Comparison of ENCODE assay signal across 9 mouse cellular contexts in the genomic region with DNA sequence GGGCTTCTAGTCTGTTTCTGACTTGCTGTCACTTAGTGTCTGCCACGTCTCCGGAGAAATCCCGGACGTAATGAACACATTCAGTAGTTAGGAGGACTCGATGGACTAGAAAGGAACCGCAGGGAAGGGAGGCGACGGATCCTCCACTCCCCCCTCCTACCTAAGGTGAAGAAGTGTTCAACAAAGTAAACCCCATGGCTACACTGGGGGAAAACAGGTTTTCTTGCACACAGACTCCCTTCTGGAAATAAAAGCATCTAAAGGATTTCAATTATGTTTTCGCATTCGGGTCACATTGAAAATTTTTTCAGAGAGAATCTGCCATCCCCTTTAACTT. TPM values are rescaled to one million over a fixed set of nuclear protein-coding genes. Genes with fewer than 3 reads are reported as not detected.
DNase-seq lines count a peak whose midpoint lies in the region; ATAC-seq and TF ChIP-seq lines count a peak whose summit lies in the region.
"Had no signal": no experiment of that assay in that cellular context is flagged by ENCODE, and none has a peak within 500 bp of the region (broad histone marks: within the 10 kb centered on the region; RNA-seq: fewer than 3 reads in every experiment).

No protein-coding gene starts in this region.

- H3K27me3 ChIP-seq in CH12.LX (replicated peaks): no peaks in the 10 kb centered on the region
- H3K27me3 ChIP-seq in forebrain, postnatal 0 days (ENCODE audit: insufficient read depth, low read length): no peaks in the 10 kb centered on the region

- no peak for TF ChIP-seq CTCF in CH12.LX (conservative IDR thresholded peaks at IDR 0.05 in 1 of 2, IDR thresholded peaks at IDR 0.05 in 1 of 2; ENCODE audit: low read depth in 2 of 2, low read length in 2 of 2)
- no peak for TF ChIP-seq CTCF in forebrain, postnatal 0 days (IDR thresholded peaks at IDR 0.05; ENCODE audit: low read depth)

- H3K4me1 ChIP-seq in CH12.LX (ENCODE audit: control insufficient read depth in 1 of 2, insufficient read depth in 2 of 2): peaks cover 14 to 52% of the 10 kb centered on the region in 2 experiments
- peaks cover 9% of the 10 kb centered on the region for H3K4me1 ChIP-seq in forebrain, postnatal 0 days (ENCODE audit: insufficient read depth)

- peak; percentile 56 for ATAC-seq in frontal cortex, adult (ENCODE audit: low TSS enrichment)
- peak; percentile 38 for ATAC-seq in forebrain, postnatal 0 days
- peak; percentile 17 for ATAC-seq in megakaryocyte, adult 5-6 weeks (ENCODE audit: poor library complexity, severe bottlenecking)

- TF ChIP-seq RAD21 in CH12.LX (IDR thresholded peaks at IDR 0.05; ENCODE audit: low read depth, low read length): no peak

- 12% methylated on average over 10 of the region's 10 CpGs for WGBS in forebrain, postnatal 0 days

- peak overlapping the region; percentile 63; the same call in 1 of the 2 replicates for H3K4me2 ChIP-seq in CH12.LX (ENCODE audit: insufficient read depth, low read depth, poor library complexity, severe bottlenecking)
- peak overlapping the region; percentile 89 for H3K4me2 ChIP-seq in forebrain, postnatal 0 days (ENCODE audit: low read depth)

- H3K27ac ChIP-seq in CH12.LX (ENCODE audit: insufficient read depth, low read depth): no peak overlapping the region
- H3K27ac ChIP-seq in forebrain, postnatal 0 days (ENCODE audit: low read depth, low read length): peak overlapping the region; percentile 60; the same call in 1 of the 2 replicates

- H3K36me3 ChIP-seq in CH12.LX (replicated peaks in 1 of 2; ENCODE audit: control insufficient read depth in 1 of 2, insufficient read depth in 1 of 2, low read length in 1 of 2): peaks cover 6 to 21% of the 10 kb centered on the region in 2 experiments
- H3K36me3 ChIP-seq in forebrain, postnatal 0 days (ENCODE audit: insufficient read depth): peaks cover 9% of the 10 kb centered on the region

- TF ChIP-seq EP300 in CH12.LX (IDR thresholded peaks at IDR 0.05; ENCODE audit: low read length): no peak

- dilution Hi-C loops in CH12.LX (cut with MboI; ENCODE audit: extremely low pct_ligation_motif_present, extremely low pct_unique_long_range_greater_than_20kb, low sequenced_read_pairs): no loop called here

- peak overlapping the region; percentile 59 to 70 (median 69) for H3K4me3 ChIP-seq in CH12.LX (replicated peaks in 1 of 3; ENCODE audit: low read depth in 2 of 3, low read length in 2 of 3, poor library complexity in 1 of 3)
- H3K4me3 ChIP-seq in forebrain, postnatal 0 days (ENCODE audit: low read depth, low read length): peak overlapping the region; percentile 59

- no peak for DNase-seq in frontal cortex, postnatal 36 days (ENCODE audit: low spot score in 2 of 2)
- no peak for DNase-seq in CH12.LX (ENCODE audit: extremely low read depth)
- no peak for DNase-seq in forebrain, postnatal 0 days
- no peak for DNase-seq in adrenal gland, postnatal 25 days
- DNase-seq in left cerebral cortex, adult 18-20 months (ENCODE audit: low spot score in 2 of 2): no peak
- DNase-seq in layer of hippocampus, postnatal 25 days (ENCODE audit: extremely low spot score in 1 of 2, low spot score in 1 of 2): no peak

- TF ChIP-seq POLR2A in CH12.LX (IDR thresholded peaks at IDR 0.05; ENCODE audit: low read depth, low read length): no peak

- in situ Hi-C loops in CH12.LX (cut with MboI; ENCODE audit: low pct_ligation_motif_present, low pct_unique_long_range_greater_than_20kb, low sequenced_read_pairs): no loop called here

- peak overlapping the region; percentile 71 for H3K9ac ChIP-seq in CH12.LX (ENCODE audit: insufficient read depth, low read depth)
- peak overlapping the region; percentile 71 for H3K9ac ChIP-seq in forebrain, postnatal 0 days

- no peaks in the 10 kb centered on the region for H3K9me3 ChIP-seq in CH12.LX (replicated peaks; ENCODE audit: low read length)
- H3K9me3 ChIP-seq in forebrain, postnatal 0 days (ENCODE audit: low read length): no peaks in the 10 kb centered on the region

- H3K79me2 ChIP-seq in CH12.LX (replicated peaks; ENCODE audit: control insufficient read depth, extremely low read depth, insufficient read depth, poor library complexity, severe bottlenecking): no peaks in the 10 kb centered on the region

TF ChIP-seq in CH12.LX, 34 proteins besides CTCF, POLR2A, EP300 and RAD21:
- TF ChIP-seq NELFE (IDR thresholded peaks at IDR 0.05; ENCODE audit: low read depth, low read length) (no peak), ETS1 (conservative IDR thresholded peaks at IDR 0.05; ENCODE audit: low read depth, low read length) (no peak), BHLHE40 (IDR thresholded peaks at IDR 0.05; ENCODE audit: low read depth, low read length) (no peak), CHD1 (IDR thresholded peaks at IDR 0.05; ENCODE audit: low read depth, low read length) (no peak), KAT2A (IDR thresholded peaks at IDR 0.05; ENCODE audit: insufficient replicate concordance, low read length) (no peak), JUN (IDR thresholded peaks at IDR 0.05; ENCODE audit: insufficient read depth, low read depth, low read length) (no peak), TCF12 (IDR thresholded peaks at IDR 0.05; ENCODE audit: low read depth, low read length) (no peak), ZKSCAN1 (IDR thresholded peaks at IDR 0.05; ENCODE audit: borderline replicate concordance, low read depth, low read length) (no peak), SMC3 (IDR thresholded peaks at IDR 0.05; ENCODE audit: low read depth, low read length) (no peak), E2F4 (IDR thresholded peaks at IDR 0.05; ENCODE audit: insufficient replicate concordance, low read depth, low read length) (no peak), MYC (IDR thresholded peaks at IDR 0.05; ENCODE audit: low read depth, low read length) (no peak), RCOR1 (conservative IDR thresholded peaks at IDR 0.05; ENCODE audit: low read depth, low read length) (no peak), MAZ (IDR thresholded peaks at IDR 0.05; ENCODE audit: low read depth, low read length) (no peak), USF2 (conservative IDR thresholded peaks at IDR 0.05; ENCODE audit: low read depth, low read length) (no peak), UBTF (IDR thresholded peaks at IDR 0.05; ENCODE audit: low read depth, low read length) (no peak), SIN3A (IDR thresholded peaks at IDR 0.05; ENCODE audit: low read length) (no peak)

RNA-seq across cellular contexts. Expression of a gene that starts 0.3 kb away (rescaled TPM):
- total RNA-seq in CH12.LX (2012; rRNA removed) (71.5 and 84.0 TPM in 2 replicates), CH12.LX (2014; rRNA removed) (76.9 and 80.9 TPM in 2 replicates)
- polyA plus RNA-seq in CH12.LX (2012; ENCODE audit: insufficient read length, low read depth): 55.0 and 55.4 TPM in 2 replicates
- total RNA-seq in forebrain, postnatal 0 days (2014; rRNA removed): 51.3 and 57.2 TPM in 2 replicates
- 53.4 and 55.5 TPM in 2 replicates for polyA plus RNA-seq in forebrain, postnatal 0 days (2015; fragmentation: Nextera tagmentation; extraction: Ambion mirVana)
- total RNA-seq in megakaryocyte, adult 5-6 weeks (2015): 116 and 130 TPM in 2 replicates
- total RNA-seq in megakaryocyte, adult 5-6 weeks (2017): 114 and 127 TPM in 2 replicates
- total RNA-seq in adrenal gland, postnatal 25 days (2021): 80.1 and 92.7 TPM in 2 replicates
- 10 to 100 TPM; 26.2 to 28.6 TPM for total RNA-seq in left cerebral cortex, adult 18-20 months (2021)
- 10 to 100 TPM; 23.6 to 29.3 TPM for total RNA-seq in layer of hippocampus, postnatal 25 days (2021)

RNA-seq across cellular contexts. Expression of a gene that starts 33.1 kb away (rescaled TPM):
- total RNA-seq in CH12.LX (2012; rRNA removed) (not detected in 2 replicates), CH12.LX (2014; rRNA removed) (not detected in 2 replicates)
- polyA plus RNA-seq in CH12.LX (2012; ENCODE audit: insufficient read length, low read depth): not detected in 2 replicates
- 1.5 and 4.1 TPM in 2 replicates for total RNA-seq in forebrain, postnatal 0 days (2014; rRNA removed)
- 0.68 and 0.74 TPM in 2 replicates for polyA plus RNA-seq in forebrain, postnatal 0 days (2015; fragmentation: Nextera tagmentation; extraction: Ambion mirVana)
- not detected in 2 replicates for total RNA-seq in megakaryocyte, adult 5-6 weeks (2015)
- not detected in 2 replicates for total RNA-seq in megakaryocyte, adult 5-6 weeks (2017)
- not detected in 2 replicates for total RNA-seq in adrenal gland, postnatal 25 days (2021)
- total RNA-seq in left cerebral cortex, adult 18-20 months (2021): 10 to 100 TPM in 1 of 2 experiments, 1 to 10 TPM in 1; 9.1 to 12.3 TPM
- total RNA-seq in layer of hippocampus, postnatal 25 days (2021): under 1 TPM; 0.86 to 0.96 TPM
- total RNA-seq: gastrocnemius, postnatal 25 days had no signal
